Mouse (Mus musculus): Measurements from ENCODE around the gene Mta1. TPM values are rescaled to one million over a fixed set of nuclear protein-coding genes. Genes with fewer than 3 reads are reported as not detected.

The Mta1 gene
- total RNA-seq, 2 experiments from 2014 or later: 72.9 to 76.5 TPM

DNA sequence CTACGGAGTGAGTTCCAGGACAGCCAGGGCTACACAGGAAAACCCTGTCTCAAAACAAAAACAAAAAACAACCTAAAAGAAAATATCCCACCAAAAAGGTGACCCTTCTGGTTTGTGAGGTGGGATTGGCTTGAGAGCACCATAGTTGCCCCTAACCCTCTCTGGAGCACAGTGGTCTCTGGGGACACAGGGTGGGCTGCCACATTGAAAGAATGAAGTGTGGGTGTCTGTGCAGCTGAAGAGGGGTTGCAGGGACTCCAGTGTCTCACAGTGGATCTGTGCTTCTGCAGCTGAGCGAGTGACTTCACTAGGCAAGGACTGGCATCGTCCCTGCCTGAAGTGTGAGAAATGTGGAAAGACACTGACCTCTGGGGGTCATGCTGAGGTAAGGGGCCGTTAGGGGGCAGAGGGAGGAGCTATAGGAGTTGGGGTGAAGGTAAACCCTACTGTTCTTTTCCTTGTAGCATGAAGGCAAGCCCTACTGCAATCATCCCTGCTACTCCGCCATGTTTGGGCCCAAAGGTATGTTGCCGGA, 55.0 kb downstream of the Mta1 start:
- DNase-seq (ENCODE audit: extremely low spot score in 1 of 2, low spot score in 2 of 2): no peak
- TF ChIP-seq CTCF (IDR thresholded peaks at IDR 0.05): no peak
- intact Hi-C loops (cut with DNase I): no loop called here
- H3K4me3 ChIP-seq: no peak overlapping the region
- no peak overlapping the region for H3K27ac ChIP-seq

DNA sequence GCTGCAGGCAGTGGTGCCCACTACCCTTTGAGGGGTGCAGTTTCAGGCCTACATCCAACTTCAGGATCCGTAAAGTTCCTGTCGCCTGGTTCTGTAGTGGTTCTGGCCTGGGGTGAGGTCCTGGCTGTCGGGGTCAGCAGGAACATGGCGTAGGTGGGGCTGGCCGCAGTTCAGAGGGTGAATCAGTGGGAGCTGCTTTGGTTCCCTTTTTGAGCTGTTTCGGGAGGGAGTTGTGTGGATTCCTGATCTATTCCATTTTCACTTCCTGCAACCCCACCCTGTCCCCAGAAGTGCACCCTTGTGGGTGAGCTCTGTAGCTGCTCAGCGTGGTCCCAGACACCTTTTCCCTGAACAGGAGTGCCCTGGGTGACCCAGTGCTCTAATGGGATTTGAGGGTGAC, 55.9 kb downstream of the Mta1 start:
- no peak overlapping the region for H3K27ac ChIP-seq
- intact Hi-C loops (cut with DNase I): no loop called here
- no peak for TF ChIP-seq CTCF (IDR thresholded peaks at IDR 0.05)

DNA sequence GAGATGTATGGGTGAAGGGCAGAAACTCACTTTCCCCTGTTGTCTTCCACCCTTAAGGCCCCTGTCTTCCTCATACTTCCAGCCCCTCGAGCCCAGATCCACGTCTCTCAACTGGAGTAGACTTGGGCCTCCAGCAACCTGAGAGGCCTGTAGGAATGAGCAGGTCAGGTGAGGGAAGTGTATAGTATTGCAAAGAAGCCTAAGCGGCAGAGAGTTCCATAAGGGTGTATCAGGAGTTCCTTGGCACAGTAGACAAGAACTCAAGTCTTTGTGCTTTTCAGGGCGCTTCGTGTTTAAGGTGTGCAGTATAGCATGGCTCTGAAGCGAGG, 56.6 kb downstream of the Mta1 start:
- no peak for TF ChIP-seq CTCF (IDR thresholded peaks at IDR 0.05)
- intact Hi-C loops (cut with DNase I): loop anchor here (5.0 kb wide), 1 partner anchor 142 kb away; the partner anchor contains the start of gene Pacs2
- no peak for DNase-seq (ENCODE audit: extremely low spot score in 1 of 2, low spot score in 2 of 2)
- Histone ChIP-seq H3K4me3 (no peak overlapping the region; the same call in 1 of the 2 replicates), H3K27ac (no peak overlapping the region)

More for the DNA sequence above, 55.9 kb downstream of the Mta1 start:
- no peak overlapping the region for H3K4me3 ChIP-seq
- DNase-seq (ENCODE audit: extremely low spot score in 1 of 2, low spot score in 2 of 2): no peak

DNA sequence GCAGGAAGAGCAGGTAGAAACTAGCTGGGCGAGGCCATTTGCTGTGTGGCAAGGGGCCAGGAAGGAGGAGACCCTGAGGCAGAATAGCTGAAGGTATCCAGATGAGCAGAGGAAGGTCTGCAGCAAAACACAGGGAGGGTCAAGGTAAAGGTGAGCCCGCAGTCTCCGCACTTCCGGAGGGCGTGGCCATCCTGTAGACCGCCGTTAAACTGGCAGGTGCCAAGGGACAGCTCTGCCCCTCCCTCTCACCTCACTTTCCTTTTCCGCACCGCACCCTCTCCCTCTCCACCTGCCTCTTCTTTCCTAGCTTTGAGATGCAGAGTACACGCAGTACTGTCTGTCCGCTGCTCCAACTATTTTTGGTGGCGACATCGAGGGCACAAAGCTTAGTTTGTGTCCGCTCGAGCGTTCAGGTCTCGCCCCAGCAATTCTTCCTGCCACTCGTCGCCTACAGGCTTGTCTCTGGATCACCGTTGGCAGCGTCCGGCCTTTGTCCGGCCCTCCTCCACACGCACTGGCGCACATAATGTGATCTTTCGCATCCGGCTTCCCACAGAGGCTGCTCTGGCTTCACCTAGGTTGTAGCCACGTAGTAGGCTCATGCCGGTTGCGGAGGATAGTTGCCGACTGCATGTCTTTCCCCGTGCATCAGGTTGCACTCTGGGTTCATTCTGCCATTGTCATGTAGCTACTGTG, 57.1 kb downstream of the Mta1 start:
- no peak for TF ChIP-seq CTCF (IDR thresholded peaks at IDR 0.05)
- Histone ChIP-seq H3K4me3 (peak overlapping the region; percentile 31), H3K27ac (peak overlapping the region; percentile 78)
- intact Hi-C loops (cut with DNase I): loop anchor here (5.0 kb wide), 1 partner anchor 143 kb away; the partner anchor contains the start of gene Pacs2
- DNase-seq (ENCODE audit: extremely low spot score in 1 of 2, low spot score in 2 of 2): no peak

DNA sequence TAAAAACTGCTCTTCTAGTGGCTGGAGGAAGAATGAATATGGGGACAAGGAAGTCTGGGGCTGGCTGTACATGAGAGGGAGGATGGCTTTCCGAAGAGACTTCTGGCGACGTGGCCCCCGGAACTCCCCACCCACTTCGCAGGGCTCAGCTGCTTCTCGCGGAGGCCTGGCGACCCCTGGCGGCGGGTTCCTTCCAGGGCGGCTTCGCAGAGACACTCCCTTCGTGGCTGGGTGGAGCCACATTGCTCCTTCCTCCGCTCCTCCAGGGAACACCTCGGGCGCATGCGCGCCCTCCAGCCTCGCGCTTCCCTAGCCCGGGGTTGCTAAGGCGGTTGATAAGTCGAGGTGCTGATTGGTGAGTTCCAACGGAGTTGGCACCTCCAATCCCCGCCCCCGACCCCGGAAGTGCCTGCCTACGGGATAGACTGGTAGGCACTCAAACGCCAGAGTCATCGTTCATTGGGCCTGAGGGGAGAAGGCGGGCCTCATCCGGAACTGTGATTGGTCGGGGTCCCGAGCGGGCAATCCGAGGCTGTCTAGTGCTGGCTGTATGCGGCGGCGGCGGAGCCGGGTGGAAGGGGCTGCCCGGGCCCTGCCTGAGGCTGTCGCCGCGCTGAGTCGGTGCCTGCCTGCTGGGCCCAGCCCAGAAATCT, 57.9 kb downstream of the Mta1 start, which contains the start of gene Tedc1:
Gene Tedc1 (plus strand): TSS at position 535 of the 653 bp plus-strand sequence.
- DNase-seq (ENCODE audit: extremely low spot score in 1 of 2, low spot score in 2 of 2): peak; percentile 99 to 100
- TF ChIP-seq CTCF (IDR thresholded peaks at IDR 0.05): no peak; the same call in none of the 2 replicates
- Histone ChIP-seq H3K27ac (peak within 1 kb of the TSS; percentile 78), H3K4me3 (peak within 1 kb of the TSS; percentile 69)
- intact Hi-C loops (cut with DNase I): loop anchor here (5.0 kb wide), 1 partner anchor 144 kb away; the partner anchor contains the start of gene Pacs2

DNA sequence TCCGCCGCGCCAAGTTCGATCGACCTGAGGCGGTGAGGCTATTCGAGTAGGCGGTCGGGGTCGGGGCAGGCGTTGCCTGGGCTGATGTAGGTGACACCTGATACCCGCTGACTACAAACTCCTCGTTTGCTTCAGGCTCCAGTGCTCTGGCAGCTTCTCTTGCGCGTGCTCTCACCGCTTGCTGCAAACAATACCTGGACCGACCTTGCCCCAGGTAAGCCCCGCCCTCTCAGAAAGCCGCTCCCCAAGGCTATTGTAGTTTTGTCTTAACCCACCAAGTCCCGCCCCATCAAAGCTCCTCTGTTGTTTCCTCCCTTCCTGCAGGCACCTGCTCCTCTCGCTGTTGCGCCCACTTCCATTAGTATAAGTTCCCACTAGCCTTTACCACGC, 58.5 kb downstream of the Mta1 start:
- intact Hi-C loops (cut with DNase I): loop anchor here (5.0 kb wide), 1 partner anchor 144 kb away; the partner anchor contains the start of gene Pacs2
- Histone ChIP-seq H3K27ac (no peak overlapping the region), H3K4me3 (peak overlapping the region; percentile 69)
- no peak for TF ChIP-seq CTCF (IDR thresholded peaks at IDR 0.05)
- DNase-seq (ENCODE audit: extremely low spot score in 1 of 2, low spot score in 2 of 2): no peak

DNA sequence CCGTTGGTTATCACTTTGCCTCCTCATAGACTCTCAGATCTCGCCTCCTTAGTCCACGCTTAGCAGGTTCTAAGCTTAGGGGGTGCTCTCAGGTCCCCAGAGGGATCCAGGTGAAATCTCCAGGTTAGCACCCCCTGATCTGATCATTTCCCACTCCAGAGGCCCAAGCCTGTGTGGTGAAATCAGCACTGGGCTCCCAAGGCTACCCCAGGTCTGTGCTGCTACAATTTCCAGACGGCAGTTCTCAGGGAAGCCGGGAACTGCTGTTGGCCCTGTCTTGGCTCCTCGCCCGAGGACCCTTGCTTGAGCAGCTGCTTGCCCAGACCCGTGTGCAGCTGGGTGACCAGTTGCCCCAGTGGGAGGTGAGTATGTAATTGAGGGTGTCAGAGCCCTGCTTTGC, 58.9 kb downstream of the Mta1 start:
- Histone ChIP-seq H3K4me3 (no peak overlapping the region), H3K27ac (no peak overlapping the region)
- intact Hi-C loops (cut with DNase I): loop anchor here (5.0 kb wide), 1 partner anchor 145 kb away; the partner anchor contains the start of gene Pacs2
- no peak for TF ChIP-seq CTCF (IDR thresholded peaks at IDR 0.05)
- DNase-seq (ENCODE audit: extremely low spot score in 1 of 2, low spot score in 2 of 2): no peak

DNA sequence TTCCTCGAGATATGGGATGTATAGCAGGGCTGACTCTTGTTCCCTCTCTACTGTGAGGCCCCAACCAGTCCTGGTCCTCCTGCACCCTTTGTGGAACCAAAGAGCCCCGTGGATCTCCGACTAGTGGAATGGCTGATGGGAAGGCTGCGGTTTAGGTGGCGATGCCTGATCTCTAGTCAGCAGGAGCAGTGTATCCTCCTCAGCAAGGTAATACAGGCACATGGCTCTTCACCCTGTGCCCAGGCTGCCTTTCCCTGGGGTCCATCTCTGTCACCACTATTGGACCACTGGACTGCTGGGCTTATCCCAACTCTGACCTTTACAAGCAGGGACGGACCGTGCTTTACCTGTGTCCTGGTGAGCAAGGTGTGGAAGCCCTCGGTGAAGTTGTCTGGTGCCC, 59.4 kb downstream of the Mta1 start:
- intact Hi-C loops (cut with DNase I): loop anchor here (5.0 kb wide), 1 partner anchor 145 kb away; the partner anchor contains the start of gene Pacs2
- no peak for TF ChIP-seq CTCF (IDR thresholded peaks at IDR 0.05)
- no peak for DNase-seq (ENCODE audit: extremely low spot score in 1 of 2, low spot score in 2 of 2)
- Histone ChIP-seq H3K4me3 (no peak overlapping the region), H3K27ac (no peak overlapping the region)

DNA sequence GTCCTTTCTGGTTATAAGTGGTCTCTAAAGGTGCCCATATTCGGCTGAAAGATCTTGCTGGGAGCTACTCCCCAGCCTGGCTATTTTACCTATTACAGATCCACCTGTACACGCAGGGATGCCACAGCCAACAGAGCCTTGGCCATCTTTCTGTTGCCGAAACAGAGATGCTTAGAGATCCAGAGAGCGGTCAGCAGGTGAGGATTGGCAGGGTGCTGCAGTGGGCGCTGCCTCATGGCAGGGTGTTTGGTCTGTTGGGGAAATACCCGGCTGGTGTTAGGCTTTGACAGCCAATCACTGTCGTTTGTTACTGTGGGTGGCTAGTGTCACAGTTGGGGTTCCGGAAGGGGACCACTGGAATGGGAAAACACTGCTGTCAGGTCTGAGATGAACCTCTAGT, 59.9 kb downstream of the Mta1 start:
- Histone ChIP-seq H3K4me3 (no peak overlapping the region), H3K27ac (no peak overlapping the region)
- no peak for TF ChIP-seq CTCF (IDR thresholded peaks at IDR 0.05)
- DNase-seq (ENCODE audit: extremely low spot score in 1 of 2, low spot score in 2 of 2): no peak
- intact Hi-C loops (cut with DNase I): loop anchor here (5.0 kb wide), 1 partner anchor 146 kb away; the partner anchor contains the start of gene Pacs2

DNA sequence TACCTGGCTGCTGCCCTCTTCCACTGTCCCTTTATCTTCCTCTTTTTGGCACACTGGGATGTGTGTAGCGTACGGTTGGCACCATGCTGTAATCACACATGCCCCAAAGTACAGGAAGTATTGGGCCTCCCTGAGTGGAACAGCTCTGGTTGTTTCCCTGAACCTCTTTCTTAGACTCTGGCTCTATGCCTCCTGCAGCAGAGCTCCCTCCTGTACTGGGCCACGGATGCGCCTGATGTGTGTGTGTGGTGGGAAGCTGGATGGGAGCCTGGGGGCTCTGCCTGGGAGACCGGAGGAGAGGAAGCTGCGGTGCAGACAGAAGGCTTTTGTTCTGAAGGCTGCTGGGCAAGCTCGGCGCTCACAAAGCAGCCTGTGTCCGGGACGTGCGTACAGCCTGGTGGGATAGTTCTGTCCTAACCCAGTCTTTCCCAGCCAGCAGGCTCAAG, 65.5 kb downstream of the Mta1 start:
- intact Hi-C loops (cut with DNase I): no loop called here
- Histone ChIP-seq H3K27ac (peak overlapping the region; percentile 64), H3K4me3 (no peak overlapping the region)
- TF ChIP-seq CTCF (IDR thresholded peaks at IDR 0.05): no peak
- no peak for DNase-seq (ENCODE audit: extremely low spot score in 1 of 2, low spot score in 2 of 2)

DNA sequence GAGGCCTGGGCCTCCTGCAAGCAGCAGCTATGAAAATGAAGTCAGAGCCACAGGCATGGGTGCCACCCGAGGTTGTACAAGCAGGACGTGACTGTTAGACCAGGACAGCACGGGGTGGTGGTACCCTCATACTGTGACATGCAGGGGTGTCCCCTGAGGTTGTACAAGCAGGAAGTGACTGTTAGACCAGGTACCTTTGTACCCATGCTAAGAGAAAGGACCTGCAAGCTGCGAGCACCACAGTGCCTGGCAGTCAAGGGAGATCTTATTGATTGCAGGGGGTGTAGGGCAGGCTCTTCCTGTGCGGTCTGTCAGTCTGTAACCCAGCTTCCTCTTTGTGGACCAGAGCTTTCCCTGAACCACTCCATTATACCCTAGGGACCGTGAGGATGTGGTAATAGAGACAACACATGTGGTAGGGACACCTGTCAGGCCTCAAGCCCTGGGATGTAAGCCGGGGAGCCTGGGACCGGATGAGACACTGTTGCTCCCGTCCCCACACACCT, 70.0 kb downstream of the Mta1 start:
- no peak overlapping the region for H3K4me3 ChIP-seq
- TF ChIP-seq CTCF (IDR thresholded peaks at IDR 0.05): no peak
- intact Hi-C loops (cut with DNase I): no loop called here
- no peak for DNase-seq (ENCODE audit: extremely low spot score in 1 of 2, low spot score in 2 of 2)
- no peak overlapping the region for H3K27ac ChIP-seq
